Mouse (Mus musculus) embryonic facial prominence, embryonic 11.5 days (tissue): Measurements from ENCODE around the gene Anapc1. TPM values are rescaled to one million over a fixed set of nuclear protein-coding genes. Genes with fewer than 3 reads are reported as not detected.

Source experiments
- ATAC-seq: fragments of 200-750 bp; cut with Nextera tagmentation; replicated peaks from 2 replicates; pipeline ENCODE4 v1.8.0; 2017; ENCODE audit warnings: low read depth; ENCODE audit not compliant: insufficient number of reproducible peaks, low FRiP score, low TSS enrichment
- DNase-seq: peaks from one replicate; pipeline ENCODE4 v3.0.0-alpha.2; 2015; ENCODE audit warnings: low spot score
- H3K27ac ChIP-seq: fragments of 300-500 bp; sonication (generic); replicated peaks from 2 replicates; pipeline ENCODE4 v1.5.1; 2014; ENCODE audit warnings: mild to moderate bottlenecking, low read depth, low read length, control low read depth
- H3K27me3 ChIP-seq: fragments of 300-500 bp; sonication (generic); 2 replicates; pipeline ENCODE4 v1.6.1; 2014; ENCODE audit warnings: mild to moderate bottlenecking, low read length, moderate library complexity, mixed read lengths; ENCODE audit not compliant: control insufficient read depth, insufficient read depth
- H3K36me3 ChIP-seq: fragments of 300-500 bp; sonication (generic); replicated peaks from 2 replicates; pipeline ENCODE4 v1.6.1; 2014; ENCODE audit warnings: low read depth, mild to moderate bottlenecking, low read length, moderate library complexity, mixed read lengths; ENCODE audit not compliant: control insufficient read depth, insufficient read depth
- H3K4me1 ChIP-seq: fragments of 300-500 bp; sonication (generic); 2 replicates; pipeline ENCODE4 v1.6.1; 2014; ENCODE audit warnings: low read length, mixed read lengths; ENCODE audit not compliant: control insufficient read depth, insufficient read depth
- H3K4me2 ChIP-seq: fragments of 300-500 bp; sonication (generic); 2 replicates; pipeline ENCODE4 v1.6.1; 2014; ENCODE audit warnings: low read depth, mild to moderate bottlenecking, control low read depth, low read length, moderate library complexity
- H3K4me3 ChIP-seq: fragments of 300-500 bp; sonication (generic); 2 replicates; pipeline ENCODE4 v1.5.1; 2014; ENCODE audit warnings: low read depth, low read length, control low read depth
- H3K9ac ChIP-seq: fragments of 300-500 bp; sonication (generic); replicated peaks from 2 replicates; pipeline ENCODE4 v1.6.1; 2014; ENCODE audit warnings: mild to moderate bottlenecking, control low read depth, low read length
- H3K9me3 ChIP-seq: fragments of 300-500 bp; sonication (generic); replicated peaks from 2 replicates; pipeline ENCODE4 v1.6.1; 2016; ENCODE audit warnings: mild to moderate bottlenecking, low read length, inconsistent platforms, mixed read lengths; ENCODE audit not compliant: control insufficient read depth
- WGBS: fragments of 180-500 bp; shearing (Covaris S2); extraction: QIAGEN DNeasy Blood & Tissue Kit; methylation state at CpG from one replicate; pipeline ENCODE4 v1.1.7; 2014; 5-methylcytosine and 5-hydroxymethylcytosine counted together
- polyA plus RNA-seq: library from polyadenylated mRNA; unstranded; fragments of >200 nt; fragmentation: Nextera tagmentation; extraction: Ambion mirVana; gene quantifications from 2 replicates; pipeline ENCODE4 v1.2.1, GENCODE M21; 2014

Gene Anapc1
- polyA plus RNA-seq, 1 experiment from 2014 or later: 90.7 TPM

GRCm38 (mm10) chr2:128709264-128709663, 22.1 kb upstream of the Anapc1 start:
- H3K9me3 ChIP-seq: no peaks in the 10 kb centered on the region
- 26% methylated on average over 6 of the region's 6 CpGs for WGBS
- peaks cover 3% of the 10 kb centered on the region; the same call in 1 of the 2 replicates for H3K4me1 ChIP-seq
- H3K4me3 ChIP-seq: no peak overlapping the region
- ATAC-seq (no peak), DNase-seq (no peak)
- no peaks in the 10 kb centered on the region for H3K36me3 ChIP-seq
- no peak overlapping the region for H3K9ac ChIP-seq
- H3K27ac ChIP-seq: no peak overlapping the region
- H3K27me3 ChIP-seq: no peaks in the 10 kb centered on the region
- H3K4me2 ChIP-seq: no peak overlapping the region

- WGBS: 90% methylated on average over 3 of the region's 3 CpGs
- DNase-seq (no peak), ATAC-seq (no peak)
- no peak overlapping the region for H3K4me3 ChIP-seq
- H3K4me2 ChIP-seq: no peak overlapping the region
- no peak overlapping the region for H3K9ac ChIP-seq
- no peaks in the 10 kb centered on the region for H3K27me3 ChIP-seq
- no peak overlapping the region for H3K27ac ChIP-seq
- no peaks in the 10 kb centered on the region for H3K36me3 ChIP-seq
- no peaks in the 10 kb centered on the region for H3K4me1 ChIP-seq
- no peaks in the 10 kb centered on the region for H3K9me3 ChIP-seq
Measured at GRCm38 (mm10) chr2:128704474-128704873, 17.3 kb upstream of the Anapc1 start.

GRCm38 (mm10) chr2:128699201-128699885, 12.2 kb upstream of the Anapc1 start:
- H3K4me1 ChIP-seq: no peaks in the 10 kb centered on the region
- H3K4me2 ChIP-seq: peak overlapping the region; percentile 78
- H3K9ac ChIP-seq: peak overlapping the region; percentile 86
- no peaks in the 10 kb centered on the region for H3K9me3 ChIP-seq
- peak overlapping the region; percentile 80 for H3K27ac ChIP-seq
- WGBS: under 1% methylated on average over 24 of the region's 24 CpGs
- H3K27me3 ChIP-seq: no peaks in the 10 kb centered on the region
- peak overlapping the region; percentile 76 for H3K4me3 ChIP-seq
- H3K36me3 ChIP-seq: no peaks in the 10 kb centered on the region
- ATAC-seq (no peak), DNase-seq (peak; percentile 77)

- no peaks in the 10 kb centered on the region for H3K36me3 ChIP-seq
- H3K4me2 ChIP-seq: peak within 1 kb of the TSS; percentile 78
- no peaks in the 10 kb centered on the region for H3K4me1 ChIP-seq
- under 1% methylated on average over 30 of the region's 30 CpGs for WGBS
- no peaks in the 10 kb centered on the region for H3K9me3 ChIP-seq
- DNase-seq (peak; percentile 94), ATAC-seq (peak; percentile 94)
- H3K27me3 ChIP-seq: no peaks in the 10 kb centered on the region
- peak within 1 kb of the TSS; percentile 80 for H3K27ac ChIP-seq
- peak within 1 kb of the TSS; percentile 86 for H3K9ac ChIP-seq
- H3K4me3 ChIP-seq: peak within 1 kb of the TSS; percentile 76
Measured at GRCm38 (mm10) chr2:128698693-128699181, 11.5 kb upstream of the Anapc1 start, which contains the start of gene Mertk. Gene Mertk (plus strand): TSS chr2:128698956.

- peak overlapping the region; percentile 78 for H3K4me2 ChIP-seq
- DNase-seq: peak; percentile 91
- no peaks in the 10 kb centered on the region for H3K27me3 ChIP-seq
- H3K4me3 ChIP-seq: peak overlapping the region; percentile 76
- no peaks in the 10 kb centered on the region for H3K4me1 ChIP-seq
- no peaks in the 10 kb centered on the region for H3K36me3 ChIP-seq
- H3K9ac ChIP-seq: peak overlapping the region; percentile 86
- WGBS: under 1% methylated on average over 14 of the region's 14 CpGs
- H3K27ac ChIP-seq: peak overlapping the region; percentile 80
- peak; percentile 90 for ATAC-seq
- H3K9me3 ChIP-seq: no peaks in the 10 kb centered on the region
Measured at GRCm38 (mm10) chr2:128698140-128698692, 11.0 kb upstream of the Anapc1 start.

GRCm38 (mm10) chr2:128697566-128697965, 10.4 kb upstream of the Anapc1 start:
- DNase-seq (no peak), ATAC-seq (no peak)
- no peaks in the 10 kb centered on the region for H3K4me1 ChIP-seq
- WGBS: 58% methylated on average over 5 of the region's 5 CpGs
- H3K27ac ChIP-seq: no peak overlapping the region
- no peak overlapping the region; the same call in 1 of the 2 replicates for H3K4me3 ChIP-seq
- no peak overlapping the region for H3K4me2 ChIP-seq
- H3K27me3 ChIP-seq: no peaks in the 10 kb centered on the region
- H3K9ac ChIP-seq: peak overlapping the region; percentile 86; the same call in 1 of the 2 replicates
- no peaks in the 10 kb centered on the region for H3K36me3 ChIP-seq
- H3K9me3 ChIP-seq: no peaks in the 10 kb centered on the region

GRCm38 (mm10) chr2:128697047-128697446, 9.9 kb upstream of the Anapc1 start:
- WGBS: 93% methylated on average over 1 of the region's 1 CpGs
- H3K36me3 ChIP-seq: no peaks in the 10 kb centered on the region
- no peak overlapping the region for H3K4me2 ChIP-seq
- DNase-seq (no peak), ATAC-seq (no peak)
- H3K9ac ChIP-seq: no peak overlapping the region
- H3K27me3 ChIP-seq: no peaks in the 10 kb centered on the region
- H3K27ac ChIP-seq: no peak overlapping the region
- no peaks in the 10 kb centered on the region; the same call in 1 of the 2 replicates for H3K4me1 ChIP-seq
- H3K9me3 ChIP-seq: no peaks in the 10 kb centered on the region
- H3K4me3 ChIP-seq: no peak overlapping the region

- Histone ChIP-seq H3K9me3 (no peaks in the 10 kb centered on the region), H3K27me3 (no peaks in the 10 kb centered on the region), H3K4me2 (no peak overlapping the region), H3K36me3 (no peaks in the 10 kb centered on the region), H3K4me1 (no peaks in the 10 kb centered on the region; the same call in 1 of the 2 replicates), H3K4me3 (no peak overlapping the region), H3K9ac (no peak overlapping the region), H3K27ac (no peak overlapping the region)
- ATAC-seq (no peak), DNase-seq (no peak)
- 78% methylated on average over 3 of the region's 3 CpGs for WGBS
Measured at GRCm38 (mm10) chr2:128696426-128696825, 9.2 kb upstream of the Anapc1 start.
